Mouse (Mus musculus): ENCODE data around the gene Rtp3. TPM values are rescaled to one million over a fixed set of nuclear protein-coding genes. Genes with fewer than 3 reads are reported as not detected.

The Rtp3 gene
- polyA plus RNA-seq (2016; fragmentation: Nextera tagmentation; extraction: Ambion mirVana) = not detected in 2 replicates

DNA sequence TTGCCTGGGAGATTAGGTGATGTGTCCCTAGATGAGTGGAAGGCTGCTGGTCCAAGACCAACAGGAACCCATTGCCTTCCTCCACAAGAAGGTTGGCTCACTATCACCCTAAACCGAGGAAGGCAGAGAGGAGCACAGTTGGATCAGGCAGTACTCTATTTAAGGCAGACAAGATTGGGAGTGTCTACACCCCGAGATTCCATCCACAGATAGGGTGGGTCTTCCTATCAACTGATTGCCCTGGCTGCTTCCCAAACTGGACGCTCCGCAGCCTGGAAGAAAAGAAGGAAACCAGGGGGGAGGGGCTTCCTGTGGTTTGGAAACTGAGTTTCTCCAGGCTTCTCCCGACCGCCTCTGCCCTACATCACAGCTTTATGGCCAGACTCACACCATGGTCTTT, at the start of gene Rtp3:
Rtp3 (minus strand) TSS at position 380 of the 400 bp plus-strand sequence.
- Histone ChIP-seq H3K4me3 (replicated peaks) (no peak within 1 kb of the TSS), H3K9ac (no peak within 1 kb of the TSS), H3K27me3 (peaks cover 4% of the 10 kb centered on the region; the same call in 1 of the 2 replicates), H3K9me3 (no peaks in the 10 kb centered on the region), H3K4me2 (no peak within 1 kb of the TSS), H3K27ac (no peak within 1 kb of the TSS), H3K4me1 (no peaks in the 10 kb centered on the region), H3K36me3 (replicated peaks) (no peaks in the 10 kb centered on the region)
- 74% methylated on average over 6 of the region's 6 CpGs for WGBS
- ATAC-seq (ENCODE audit: low FRiP score) = no peak

DNA sequence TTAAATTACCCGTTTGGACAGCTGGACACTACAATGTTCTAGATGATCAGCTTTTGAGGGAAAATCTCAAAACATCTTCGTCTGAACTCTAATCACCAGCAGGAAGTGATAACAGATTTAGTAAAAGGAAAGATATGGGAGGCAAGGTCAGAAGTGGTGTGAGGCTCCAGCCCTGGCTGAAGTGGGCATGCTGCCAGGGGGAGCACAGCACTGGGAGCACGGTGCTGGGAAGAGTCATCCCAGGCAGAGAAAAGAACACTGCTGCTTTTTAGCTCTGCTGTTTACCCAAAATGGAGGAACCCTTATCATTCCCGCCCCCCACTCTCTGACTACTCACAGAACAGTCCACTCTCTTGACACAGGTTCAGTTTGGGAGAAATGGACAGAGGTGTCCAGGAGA, 49.6 kb upstream of the Rtp3 start:
- no peaks in the 10 kb centered on the region for H3K36me3 ChIP-seq (replicated peaks)
- WGBS = 83% methylated on average over 4 of the region's 4 CpGs
- no peak overlapping the region for H3K9ac ChIP-seq
- no peaks in the 10 kb centered on the region for H3K9me3 ChIP-seq
- no peak overlapping the region for H3K4me3 ChIP-seq (replicated peaks)
- no peaks in the 10 kb centered on the region for H3K4me1 ChIP-seq
- no peak overlapping the region for H3K27ac ChIP-seq
- no peak overlapping the region for H3K4me2 ChIP-seq
- no peak for ATAC-seq (ENCODE audit: low FRiP score)
- H3K27me3 ChIP-seq = no peaks in the 10 kb centered on the region

DNA sequence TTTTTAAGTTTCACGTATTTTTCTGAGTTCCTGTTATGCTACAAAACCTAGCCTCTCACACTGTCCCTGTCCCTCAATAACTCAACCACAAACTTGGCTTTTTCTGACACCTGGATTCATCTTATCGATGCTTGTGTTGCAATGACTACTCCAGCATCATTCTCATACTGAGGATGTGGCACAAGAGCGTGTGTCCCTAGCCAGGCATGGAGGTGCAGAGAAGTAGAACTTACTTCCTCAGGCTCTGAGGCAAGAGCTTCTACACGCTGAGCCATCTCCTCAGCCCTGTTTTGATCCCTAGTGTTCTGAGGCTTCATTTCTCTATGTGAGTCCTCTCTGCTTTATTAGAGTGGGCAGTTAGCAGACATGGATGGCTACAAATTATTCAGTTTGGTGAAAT, 43.3 kb upstream of the Rtp3 start:
- H3K9me3 ChIP-seq = no peaks in the 10 kb centered on the region
- no peaks in the 10 kb centered on the region for H3K36me3 ChIP-seq (replicated peaks)
- ATAC-seq (ENCODE audit: low FRiP score) = no peak
- no peak overlapping the region for H3K9ac ChIP-seq
- H3K4me1 ChIP-seq = no peaks in the 10 kb centered on the region
- WGBS = 89% methylated on average over 4 of the region's 4 CpGs
- H3K4me2 ChIP-seq = no peak overlapping the region
- no peaks in the 10 kb centered on the region for H3K27me3 ChIP-seq
- H3K4me3 ChIP-seq (replicated peaks) = no peak overlapping the region
- no peak overlapping the region for H3K27ac ChIP-seq

DNA sequence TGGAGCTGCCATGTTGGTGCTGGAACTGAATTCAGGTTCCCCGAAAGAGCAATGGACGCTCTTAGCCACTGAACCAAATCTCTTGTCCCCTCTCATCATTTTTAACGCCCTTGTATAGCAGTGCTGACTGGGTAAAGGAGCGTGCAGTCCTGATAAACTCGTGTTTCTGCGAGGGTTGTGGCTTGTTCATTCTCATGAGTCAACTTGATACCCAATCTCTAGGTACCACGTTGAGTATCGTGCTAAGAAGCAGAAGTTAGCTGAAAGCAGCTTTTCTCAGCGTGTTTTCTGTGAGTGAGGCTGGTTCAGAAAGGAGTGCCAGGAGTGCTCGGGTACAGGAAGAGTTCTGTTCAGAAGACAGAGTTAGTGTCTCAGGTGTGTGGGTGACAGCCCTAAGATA, 36.4 kb upstream of the Rtp3 start:
- no peak overlapping the region for H3K27ac ChIP-seq
- no peaks in the 10 kb centered on the region for H3K4me1 ChIP-seq
- no peak overlapping the region for H3K4me3 ChIP-seq (replicated peaks)
- no peak for ATAC-seq (ENCODE audit: low FRiP score)
- no peaks in the 10 kb centered on the region for H3K27me3 ChIP-seq
- no peaks in the 10 kb centered on the region for H3K9me3 ChIP-seq
- H3K4me2 ChIP-seq = no peak overlapping the region
- no peak overlapping the region for H3K9ac ChIP-seq
- 89% methylated on average over 10 of the region's 10 CpGs for WGBS
- H3K36me3 ChIP-seq (replicated peaks) = no peaks in the 10 kb centered on the region

DNA sequence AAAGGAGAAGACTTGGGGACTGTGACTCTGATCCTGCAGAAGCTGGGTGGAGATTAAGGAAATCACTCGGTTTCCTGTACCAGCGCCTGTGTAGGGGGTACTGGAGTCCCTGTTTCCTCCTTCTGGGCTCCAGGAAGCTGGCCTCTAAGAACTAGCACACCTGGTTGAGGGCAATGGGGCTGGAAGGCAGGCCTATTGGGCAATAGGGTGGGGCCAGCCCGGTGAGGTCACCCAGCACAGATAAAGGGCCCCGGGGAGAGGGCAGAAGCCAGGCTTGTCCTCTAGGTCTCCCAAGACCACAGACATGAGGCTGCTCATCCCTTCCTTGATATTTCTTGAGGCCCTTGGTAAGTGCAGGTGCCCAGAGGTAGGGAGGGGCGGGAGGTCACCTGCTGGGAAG, 28.6 kb upstream of the Rtp3 start, which contains the start of gene Ltf:
Ltf (plus strand) TSS at position 250 of the 400 bp plus-strand sequence.
- H3K9me3 ChIP-seq = no peaks in the 10 kb centered on the region
- H3K4me3 ChIP-seq (replicated peaks) = no peak within 1 kb of the TSS
- no peak within 1 kb of the TSS for H3K9ac ChIP-seq
- H3K27me3 ChIP-seq = no peaks in the 10 kb centered on the region
- H3K4me2 ChIP-seq = no peak within 1 kb of the TSS
- no peak for ATAC-seq (ENCODE audit: low FRiP score)
- H3K27ac ChIP-seq = no peak within 1 kb of the TSS
- 84% methylated on average over 5 of the region's 5 CpGs for WGBS
- H3K36me3 ChIP-seq (replicated peaks) = no peaks in the 10 kb centered on the region
- H3K4me1 ChIP-seq = no peaks in the 10 kb centered on the region

DNA sequence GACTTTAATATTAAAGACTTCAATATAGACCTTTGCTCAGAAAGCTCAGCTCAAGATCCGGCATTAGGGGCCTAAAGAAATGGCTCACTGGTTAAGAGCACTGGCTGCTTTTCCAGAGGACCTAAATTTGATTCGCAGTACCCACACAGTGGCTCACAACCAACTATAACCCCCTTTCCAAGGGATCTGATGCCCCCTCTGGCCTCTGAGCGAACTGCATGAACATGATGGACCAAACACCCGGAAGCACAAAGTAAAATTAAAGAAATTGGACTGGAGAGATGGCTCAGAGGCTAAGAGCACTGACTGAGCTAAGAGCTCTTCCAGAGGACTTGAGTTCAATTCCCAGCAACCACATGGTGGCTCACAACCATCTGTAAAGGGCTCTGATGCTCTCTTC, 25.3 kb upstream of the Rtp3 start:
- no peak for ATAC-seq (ENCODE audit: low FRiP score)
- WGBS = 79% methylated on average over 4 of the region's 4 CpGs
- Histone ChIP-seq H3K36me3 (replicated peaks) (no peaks in the 10 kb centered on the region), H3K27me3 (no peaks in the 10 kb centered on the region), H3K9me3 (no peaks in the 10 kb centered on the region), H3K4me3 (replicated peaks) (no peak overlapping the region), H3K9ac (no peak overlapping the region), H3K4me2 (no peak overlapping the region), H3K4me1 (no peaks in the 10 kb centered on the region), H3K27ac (no peak overlapping the region)

DNA sequence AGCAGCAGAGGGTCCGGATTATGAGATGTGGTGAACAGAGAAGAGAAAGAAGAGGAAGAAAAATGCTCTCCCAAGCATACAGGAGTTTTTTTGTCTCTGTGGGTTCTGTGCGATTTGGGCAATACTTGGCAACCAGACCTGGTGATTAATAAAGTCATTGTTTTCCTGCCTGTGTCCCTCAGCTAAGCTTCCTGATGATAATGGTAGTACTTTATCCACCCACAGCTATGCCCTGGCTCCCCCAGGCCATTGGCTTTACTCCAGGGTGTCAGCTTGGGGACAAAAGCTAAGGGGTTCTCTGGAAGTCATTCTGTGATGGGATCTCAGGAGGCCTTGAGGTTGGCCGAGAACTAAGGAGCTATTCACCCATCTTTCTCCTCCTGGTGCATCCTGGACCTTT, 21.7 kb upstream of the Rtp3 start:
- Histone ChIP-seq H3K4me1 (no peaks in the 10 kb centered on the region), H3K27ac (no peak overlapping the region), H3K27me3 (no peaks in the 10 kb centered on the region), H3K4me3 (replicated peaks) (no peak overlapping the region), H3K36me3 (replicated peaks) (no peaks in the 10 kb centered on the region), H3K4me2 (no peak overlapping the region), H3K9me3 (no peaks in the 10 kb centered on the region), H3K9ac (no peak overlapping the region)
- WGBS = 81% methylated on average over 3 of the region's 3 CpGs
- no peak for ATAC-seq (ENCODE audit: low FRiP score)

DNA sequence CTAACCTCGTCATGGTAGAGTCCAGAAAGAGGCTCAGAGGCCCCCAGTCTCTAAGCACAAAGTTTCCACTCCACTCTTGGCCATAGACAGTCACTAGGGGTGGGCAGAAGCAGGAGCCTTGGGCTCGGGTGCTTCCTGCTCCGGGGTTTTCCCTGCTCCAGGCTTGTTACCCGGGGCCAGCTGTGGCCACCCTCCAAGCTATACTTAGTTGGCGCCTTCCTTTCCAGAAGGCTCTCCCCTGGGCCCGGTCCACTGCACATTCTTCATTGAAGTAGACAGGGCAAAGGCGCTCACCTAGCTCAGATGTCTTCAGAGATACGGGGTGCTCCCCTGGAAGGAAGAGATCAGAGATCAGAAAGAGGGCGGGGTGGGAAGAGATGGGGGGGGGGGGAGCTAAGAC, 21.2 kb upstream of the Rtp3 start:
- Histone ChIP-seq H3K9ac (no peak overlapping the region), H3K4me2 (no peak overlapping the region), H3K9me3 (no peaks in the 10 kb centered on the region), H3K27me3 (no peaks in the 10 kb centered on the region), H3K36me3 (replicated peaks) (no peaks in the 10 kb centered on the region), H3K4me3 (replicated peaks) (no peak overlapping the region), H3K4me1 (no peaks in the 10 kb centered on the region), H3K27ac (no peak overlapping the region)
- WGBS = 83% methylated on average over 9 of the region's 9 CpGs
- no peak for ATAC-seq (ENCODE audit: low FRiP score)

DNA sequence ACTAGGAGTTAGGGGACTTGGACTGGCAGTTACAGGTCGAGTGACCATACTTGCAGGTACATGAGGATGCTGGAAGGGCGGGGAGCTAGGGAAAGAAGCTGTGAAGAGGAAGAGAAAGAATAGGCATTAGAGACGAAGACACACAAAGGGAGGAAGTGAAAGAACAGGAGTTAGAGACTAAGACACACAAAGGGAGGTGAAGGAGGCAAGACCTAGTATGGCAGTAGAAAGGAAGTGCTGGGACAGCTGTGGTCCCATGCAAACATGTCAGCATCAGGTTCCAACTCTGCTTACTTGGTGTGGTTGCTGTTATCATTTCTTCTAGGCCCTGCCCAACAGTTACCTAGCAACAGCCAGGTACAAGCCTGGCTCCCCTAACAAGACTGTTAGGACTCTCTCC, 19.4 kb upstream of the Rtp3 start:
- ATAC-seq (ENCODE audit: low FRiP score) = no peak
- no peaks in the 10 kb centered on the region for H3K27me3 ChIP-seq
- H3K9ac ChIP-seq = no peak overlapping the region
- WGBS = 68% methylated on average over 3 of the region's 3 CpGs
- no peak overlapping the region for H3K4me2 ChIP-seq
- H3K4me3 ChIP-seq (replicated peaks) = no peak overlapping the region
- no peak overlapping the region for H3K27ac ChIP-seq
- H3K4me1 ChIP-seq = no peaks in the 10 kb centered on the region
- H3K36me3 ChIP-seq (replicated peaks) = no peaks in the 10 kb centered on the region
- H3K9me3 ChIP-seq = no peaks in the 10 kb centered on the region

DNA sequence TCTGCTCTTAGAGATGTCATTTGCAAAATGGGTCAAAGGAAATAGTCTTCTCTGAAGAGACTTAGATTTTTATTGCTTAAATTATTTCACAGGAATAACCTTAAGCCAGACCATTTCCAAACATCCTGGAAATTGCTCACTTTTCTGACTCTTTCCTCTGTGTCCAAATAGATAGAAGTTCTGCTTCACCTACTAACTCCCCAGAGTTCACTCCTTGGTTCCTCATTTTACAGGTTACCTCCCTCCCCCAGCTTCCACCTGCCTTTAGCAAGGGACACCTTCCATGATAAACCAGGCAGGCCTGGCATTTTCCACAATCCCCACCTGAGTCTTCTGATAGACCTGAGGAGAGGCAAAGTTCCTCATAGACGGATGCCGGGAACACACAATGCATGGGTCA, 16.2 kb upstream of the Rtp3 start:
- no peak overlapping the region for H3K4me2 ChIP-seq
- no peaks in the 10 kb centered on the region for H3K4me1 ChIP-seq
- H3K9me3 ChIP-seq = no peaks in the 10 kb centered on the region
- no peak overlapping the region for H3K4me3 ChIP-seq (replicated peaks)
- no peaks in the 10 kb centered on the region for H3K27me3 ChIP-seq
- no peak overlapping the region for H3K27ac ChIP-seq
- H3K9ac ChIP-seq = no peak overlapping the region
- no peak for ATAC-seq (ENCODE audit: low FRiP score)
- 96% methylated on average over 2 of the region's 2 CpGs for WGBS
- H3K36me3 ChIP-seq (replicated peaks) = no peaks in the 10 kb centered on the region

DNA sequence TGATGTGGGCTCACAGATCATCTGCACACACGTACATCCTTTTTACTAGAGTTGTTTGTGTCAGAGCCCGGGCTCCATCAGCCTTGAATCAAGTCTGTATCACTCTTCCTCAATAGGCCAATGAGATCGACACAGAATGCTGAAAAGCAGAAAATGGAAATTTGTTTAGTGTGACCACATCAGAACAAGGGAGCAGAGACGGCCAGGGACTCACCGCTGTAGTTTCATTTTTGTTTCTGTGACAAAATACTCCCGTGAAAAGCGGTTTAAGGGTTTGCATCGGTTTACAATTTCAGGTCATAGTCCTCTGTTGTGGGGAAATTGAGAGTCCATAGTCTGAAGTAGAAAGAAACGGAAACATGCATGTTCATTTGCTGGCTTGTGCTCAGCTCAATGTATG, 12.9 kb upstream of the Rtp3 start:
- no peak overlapping the region for H3K9ac ChIP-seq
- no peaks in the 10 kb centered on the region for H3K9me3 ChIP-seq
- no peak overlapping the region for H3K4me2 ChIP-seq
- WGBS = 87% methylated on average over 9 of the region's 9 CpGs
- no peak for ATAC-seq (ENCODE audit: low FRiP score)
- H3K4me1 ChIP-seq = no peaks in the 10 kb centered on the region
- no peak overlapping the region for H3K4me3 ChIP-seq (replicated peaks)
- no peaks in the 10 kb centered on the region for H3K27me3 ChIP-seq
- no peak overlapping the region for H3K27ac ChIP-seq
- H3K36me3 ChIP-seq (replicated peaks) = no peaks in the 10 kb centered on the region

DNA sequence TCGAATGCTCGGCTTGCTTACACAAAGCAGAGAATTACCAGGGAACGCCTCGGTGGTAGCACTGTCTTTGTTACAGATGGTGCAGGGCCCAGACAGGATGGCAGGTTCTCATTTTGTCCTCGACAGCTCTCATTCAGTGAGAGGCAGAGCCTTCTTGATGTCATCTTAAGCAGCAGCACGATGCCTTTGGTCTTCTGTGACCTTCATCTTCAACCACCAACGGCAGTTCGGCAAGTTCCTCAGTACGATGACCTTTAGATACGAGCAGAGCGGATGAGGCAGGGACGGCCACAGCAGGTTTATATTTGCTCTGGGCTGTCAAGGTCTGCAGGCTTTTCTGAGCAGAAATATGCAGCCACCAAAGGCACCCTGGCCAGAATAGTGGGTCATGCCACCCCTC, 11.2 kb upstream of the Rtp3 start:
- H3K9me3 ChIP-seq = no peaks in the 10 kb centered on the region
- H3K36me3 ChIP-seq (replicated peaks) = no peaks in the 10 kb centered on the region
- no peak for ATAC-seq (ENCODE audit: low FRiP score)
- 83% methylated on average over 12 of the region's 12 CpGs for WGBS
- H3K4me3 ChIP-seq (replicated peaks) = no peak overlapping the region
- no peak overlapping the region for H3K4me2 ChIP-seq
- no peak overlapping the region for H3K9ac ChIP-seq
- H3K27me3 ChIP-seq = no peaks in the 10 kb centered on the region
- H3K4me1 ChIP-seq = no peaks in the 10 kb centered on the region
- H3K27ac ChIP-seq = no peak overlapping the region

DNA sequence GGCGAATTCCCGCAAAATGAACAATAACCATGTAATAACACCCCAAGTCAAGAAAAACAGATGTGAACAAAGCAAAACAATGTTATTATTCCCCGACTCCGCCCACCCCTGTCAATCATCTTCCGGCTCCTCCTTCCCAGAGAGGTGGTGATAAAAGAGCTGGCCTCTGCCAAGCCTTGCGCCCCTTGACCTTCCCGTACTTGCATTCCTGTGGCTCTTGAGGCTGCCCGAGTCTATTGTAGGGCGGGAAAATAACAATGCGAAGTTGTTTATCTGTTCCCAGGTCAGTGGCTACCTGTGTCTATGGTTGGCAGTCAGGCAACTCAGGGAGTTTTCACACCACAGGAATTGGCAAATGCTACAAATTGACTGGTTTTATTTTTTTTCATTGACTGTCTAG, 9.5 kb upstream of the Rtp3 start:
- Histone ChIP-seq H3K9ac (no peak overlapping the region), H3K27ac (no peak overlapping the region), H3K36me3 (replicated peaks) (no peaks in the 10 kb centered on the region), H3K9me3 (no peaks in the 10 kb centered on the region), H3K4me2 (no peak overlapping the region), H3K4me3 (replicated peaks) (no peak overlapping the region), H3K4me1 (no peaks in the 10 kb centered on the region), H3K27me3 (no peaks in the 10 kb centered on the region)
- 83% methylated on average over 10 of the region's 10 CpGs for WGBS
- ATAC-seq (ENCODE audit: low FRiP score) = no peak

DNA sequence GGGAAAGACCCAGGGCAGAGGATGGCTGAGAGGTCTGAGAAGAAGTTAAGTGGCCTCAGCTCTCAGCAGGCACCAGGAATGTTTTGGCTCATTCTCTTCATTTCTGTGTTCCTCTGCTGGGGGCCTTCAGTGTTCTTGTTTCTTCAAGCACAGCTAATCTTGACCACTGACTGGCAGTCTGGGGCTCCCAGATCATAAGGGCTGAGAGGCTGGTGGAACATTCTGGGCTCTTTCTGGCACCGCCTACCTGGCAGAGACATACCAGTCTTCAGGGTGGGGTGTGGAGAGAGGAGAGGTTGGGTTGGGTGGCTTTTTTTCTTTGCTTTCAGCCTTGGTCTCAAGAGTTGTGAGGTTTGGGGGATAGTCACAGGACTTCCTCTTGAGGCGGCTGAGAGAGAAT, 8.7 kb upstream of the Rtp3 start:
- no peak overlapping the region for H3K4me2 ChIP-seq
- no peaks in the 10 kb centered on the region for H3K36me3 ChIP-seq (replicated peaks)
- no peak for ATAC-seq (ENCODE audit: low FRiP score)
- no peak overlapping the region for H3K27ac ChIP-seq
- 84% methylated on average over 2 of the region's 2 CpGs for WGBS
- H3K27me3 ChIP-seq = no peaks in the 10 kb centered on the region
- H3K9me3 ChIP-seq = no peaks in the 10 kb centered on the region
- no peak overlapping the region for H3K9ac ChIP-seq
- no peaks in the 10 kb centered on the region for H3K4me1 ChIP-seq
- H3K4me3 ChIP-seq (replicated peaks) = no peak overlapping the region
